Mouse (Mus musculus) frontal cortex, postnatal 10 days (tissue): ENCODE data around the gene Tex261.

Experiments
- DNase-seq, 2 experiments: peaks; one replicate each; pipeline ENCODE4 v3.0.0; 2022; ENCODE audit warnings: low spot score in 2 of 2, mixed read lengths in 1 of 2

Tex261 gene

GRCm38 (mm10) chr6:83756051-83756450, 19.6 kb downstream of the Tex261 start:
- no peak for DNase-seq

- DNase-seq: peak in 1 of 2 experiments; percentile 35
Observed at GRCm38 (mm10) chr6:83750171-83750684, 25.4 kb downstream of the Tex261 start.

GRCm38 (mm10) chr6:83749286-83749685, 26.3 kb downstream of the Tex261 start:
- DNase-seq: no peak

GRCm38 (mm10) chr6:83745466-83745865, 30.1 kb downstream of the Tex261 start:
- DNase-seq: no peak

- no peak for DNase-seq
Observed at GRCm38 (mm10) chr6:83744557-83744956, 31.1 kb downstream of the Tex261 start.

GRCm38 (mm10) chr6:83744126-83744525, 31.5 kb downstream of the Tex261 start:
- DNase-seq: no peak

- DNase-seq: no peak
Observed at GRCm38 (mm10) chr6:83743212-83743611, 32.4 kb downstream of the Tex261 start.

GRCm38 (mm10) chr6:83742761-83743160, 32.9 kb downstream of the Tex261 start, which contains the start of gene Atp6v1b1:
Gene Atp6v1b1, plus strand, starts transcription at chr6:83742990.
- DNase-seq: no peak

- no peak for DNase-seq
Observed at GRCm38 (mm10) chr6:83738596-83738995, 37.0 kb downstream of the Tex261 start.

- no peak for DNase-seq
Observed at GRCm38 (mm10) chr6:83737311-83737710, 38.3 kb downstream of the Tex261 start.

- DNase-seq: peak in 1 of 2 experiments; percentile 27
Observed at GRCm38 (mm10) chr6:83731128-83731527, 44.5 kb downstream of the Tex261 start.

- no peak for DNase-seq
Observed at GRCm38 (mm10) chr6:83729350-83729970, 46.2 kb downstream of the Tex261 start.

GRCm38 (mm10) chr6:83728488-83728887, 47.1 kb downstream of the Tex261 start:
- no peak for DNase-seq

GRCm38 (mm10) chr6:83727178-83727577, 48.4 kb downstream of the Tex261 start:
- DNase-seq: no peak

- DNase-seq: no peak
Observed at GRCm38 (mm10) chr6:83722526-83722925, 53.1 kb downstream of the Tex261 start.
